Comparison of ENCODE assay signal across 21 mouse cellular contexts in the genomic region with DNA sequence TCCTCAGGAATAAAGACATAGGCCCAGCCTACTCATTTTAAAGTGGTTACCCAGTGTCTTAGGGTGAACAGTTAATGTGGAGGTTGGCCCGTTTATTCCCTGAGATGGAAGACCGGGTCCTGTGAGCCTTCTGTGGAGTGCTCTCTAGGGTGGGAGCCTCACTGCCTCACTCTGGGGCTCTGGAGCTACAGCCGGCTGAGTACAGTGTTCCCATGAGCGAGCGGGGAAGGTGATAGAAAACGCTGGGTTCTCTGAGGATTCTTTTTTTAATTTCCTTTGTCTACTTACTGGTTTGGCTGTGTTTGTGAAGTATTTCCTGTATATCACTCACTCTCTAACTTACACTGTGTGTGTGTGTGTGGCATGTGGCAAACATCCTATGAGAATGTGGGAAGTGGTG. TPM values are rescaled to one million over a fixed set of nuclear protein-coding genes. Genes with fewer than 3 reads are reported as not detected.
DNase-seq lines count a peak whose midpoint lies in the region; ATAC-seq and TF ChIP-seq lines count a peak whose summit lies in the region.
"Had no signal": no experiment of that assay in that cellular context is flagged by ENCODE, and none has a peak within 500 bp of the region (broad histone marks: within the 10 kb centered on the region; RNA-seq: fewer than 3 reads in every experiment).

No protein-coding gene starts in this region.

- H3K9ac ChIP-seq in heart, embryonic 11.5 days (ENCODE audit: low read depth, low read length), result no peak overlapping the region
- H3K9ac ChIP-seq in heart, embryonic 15.5 days, result no peak overlapping the region
- no peak overlapping the region for H3K9ac ChIP-seq in heart, adult 2 months (ENCODE audit: low read depth, low read length)
- H3K9ac ChIP-seq in lung, embryonic 15.5 days, result no peak overlapping the region
- H3K9ac ChIP-seq: embryonic facial prominence, embryonic 13.5 days; forebrain, embryonic 12.5 days; hindbrain, embryonic 12.5 days had no signal

- no peaks in the 10 kb centered on the region; the same call in 1 of the 2 replicates for H3K79me2 ChIP-seq in heart, adult 2 months (replicated peaks; ENCODE audit: control insufficient read depth, insufficient read depth, low read length)

- no peak for DNase-seq in heart, postnatal 14 days
- no peak for DNase-seq in heart, adult 2 months
- DNase-seq in lung, postnatal 4 days, result no peak
- DNase-seq: adrenal gland, adult 2 months; adrenal gland, postnatal 25 days; cerebellum, adult 18-20 months; cerebellum, adult 9-11 months; cerebellum, postnatal 36 days; gastrocnemius, adult 2 months; gastrocnemius, postnatal 25 days; kidney, adult 8-10 months had no signal

- peak overlapping the region; percentile 31; the same call in 1 of the 2 replicates for H3K27ac ChIP-seq in heart, embryonic 11.5 days (ENCODE audit: low read depth, low read length)
- H3K27ac ChIP-seq in heart, embryonic 15.5 days, result peak overlapping the region; percentile 60
- H3K27ac ChIP-seq in heart, adult 2 months, result no peak overlapping the region
- H3K27ac ChIP-seq in lung, embryonic 15.5 days, result 0 out of 2 replicates have a peak overlapping the region, but pooled peaks have one; percentile 8
- H3K27ac ChIP-seq: embryonic facial prominence, embryonic 13.5 days; forebrain, embryonic 12.5 days; gastrocnemius, adult 2 months; hindbrain, embryonic 12.5 days had no signal

- H3K36me3 ChIP-seq in heart, embryonic 11.5 days (ENCODE audit: control insufficient read depth, insufficient read depth, low read length), result peaks cover 13% of the 10 kb centered on the region
- H3K36me3 ChIP-seq in heart, embryonic 15.5 days, result peaks cover 47% of the 10 kb centered on the region
- 0 out of 2 replicates have a peak, but pooled peaks cover 2% of the 10 kb centered on the region for H3K36me3 ChIP-seq in heart, adult 2 months (ENCODE audit: control insufficient read depth, insufficient read depth, low read length)
- peaks cover 42% of the 10 kb centered on the region for H3K36me3 ChIP-seq in lung, embryonic 15.5 days

- intact Hi-C loops in heart, postnatal 14 days (cut with DNase I), result no loop called here
- intact Hi-C loops in heart, adult 2 months (cut with DNase I), result no loop called here

- peaks cover 9% of the 10 kb centered on the region; the same call in 1 of the 2 replicates for H3K4me1 ChIP-seq in heart, embryonic 11.5 days (ENCODE audit: control insufficient read depth, insufficient read depth, low read length)
- H3K4me1 ChIP-seq in heart, embryonic 15.5 days (replicated peaks), result peaks cover 12% of the 10 kb centered on the region
- no peaks in the 10 kb centered on the region for H3K4me1 ChIP-seq in heart, adult 2 months (ENCODE audit: control insufficient read depth, insufficient read depth, low read length)
- 0 out of 2 replicates have a peak, but pooled peaks cover 2% of the 10 kb centered on the region for H3K4me1 ChIP-seq in lung, embryonic 15.5 days
- H3K4me1 ChIP-seq: embryonic facial prominence, embryonic 13.5 days; forebrain, embryonic 12.5 days; hindbrain, embryonic 12.5 days had no signal

- no peak for TF ChIP-seq EP300 in heart, adult 2 months (IDR thresholded peaks at IDR 0.05; ENCODE audit: insufficient read depth, low read depth, low read length)

- no peak overlapping the region for H3K4me3 ChIP-seq in heart, embryonic 11.5 days (ENCODE audit: low read depth, low read length)
- H3K4me3 ChIP-seq in heart, embryonic 15.5 days, result no peak overlapping the region
- H3K4me3 ChIP-seq in heart, adult 2 months, result no peak overlapping the region
- H3K4me3 ChIP-seq in lung, embryonic 15.5 days, result no peak overlapping the region
- H3K4me3 ChIP-seq: embryonic facial prominence, embryonic 13.5 days; forebrain, embryonic 12.5 days; gastrocnemius, adult 2 months; hindbrain, embryonic 12.5 days had no signal

- ATAC-seq in heart, embryonic 11.5 days (replicated peaks; ENCODE audit: insufficient number of reproducible peaks, low FRiP score, low TSS enrichment), result no peak
- ATAC-seq in heart, embryonic 15.5 days (replicated peaks; ENCODE audit: insufficient number of reproducible peaks, insufficient read depth, low FRiP score, low read depth), result no peak
- no peak for ATAC-seq in lung, embryonic 15.5 days (ENCODE audit: borderline replicate concordance, extremely low read depth, low FRiP score, low TSS enrichment)
- ATAC-seq: forebrain, embryonic 16.5 days; hindbrain, embryonic 16.5 days; inflammation-experienced regulatory T-cells, adult 6 months; intestine, postnatal 0 days had no signal

- no peaks in the 10 kb centered on the region for H3K9me3 ChIP-seq in heart, embryonic 11.5 days (replicated peaks; ENCODE audit: control insufficient read depth, low read length)
- H3K9me3 ChIP-seq in heart, embryonic 15.5 days (replicated peaks), result no peaks in the 10 kb centered on the region
- no peaks in the 10 kb centered on the region for H3K9me3 ChIP-seq in lung, embryonic 15.5 days
- H3K9me3 ChIP-seq: embryonic facial prominence, embryonic 13.5 days; forebrain, embryonic 12.5 days; hindbrain, embryonic 12.5 days had no signal

- TF ChIP-seq CTCF in heart, adult 2 months (IDR thresholded peaks at IDR 0.05), result no peak

- TF ChIP-seq POLR2A in heart, adult 2 months (IDR thresholded peaks at IDR 0.05; ENCODE audit: insufficient read depth, low read depth, low read length), result no peak

- no peak overlapping the region for H3K4me2 ChIP-seq in heart, embryonic 11.5 days
- no peak overlapping the region for H3K4me2 ChIP-seq in heart, embryonic 15.5 days
- no peak overlapping the region for H3K4me2 ChIP-seq in lung, embryonic 15.5 days
- H3K4me2 ChIP-seq: embryonic facial prominence, embryonic 13.5 days; forebrain, embryonic 12.5 days; hindbrain, embryonic 12.5 days had no signal

- 61% methylated on average over 6 of the region's 6 CpGs for WGBS in heart, embryonic 11.5 days (ENCODE audit: insufficient replicate concordance)
- 43% methylated on average over 6 of the region's 6 CpGs for WGBS in heart, embryonic 15.5 days
- 52% methylated on average over 6 of the region's 6 CpGs for WGBS in heart, adult 2 months
- 61% methylated on average over 6 of the region's 6 CpGs for WGBS in lung, embryonic 15.5 days

- no peaks in the 10 kb centered on the region for H3K27me3 ChIP-seq in heart, embryonic 11.5 days (ENCODE audit: control insufficient read depth, insufficient read depth, low read length)
- H3K27me3 ChIP-seq in heart, embryonic 15.5 days, result no peaks in the 10 kb centered on the region
- no peaks in the 10 kb centered on the region for H3K27me3 ChIP-seq in heart, adult 2 months (ENCODE audit: control insufficient read depth, insufficient read depth, low read length)
- no peaks in the 10 kb centered on the region for H3K27me3 ChIP-seq in lung, embryonic 15.5 days
- H3K27me3 ChIP-seq: embryonic facial prominence, embryonic 13.5 days; forebrain, embryonic 12.5 days; hindbrain, embryonic 12.5 days had no signal

RNA-seq across cellular contexts. Expression of a gene that starts 39.1 kb away (rescaled TPM):
- polyA plus RNA-seq in heart, embryonic 11.5 days (2014; fragmentation: Nextera tagmentation; extraction: Ambion mirVana), result 64.2 and 64.9 TPM in 2 replicates
- total RNA-seq in heart, postnatal 14 days (2021), result 100 to 1,000 TPM; 180 to 187 TPM
- polyA plus RNA-seq in heart, embryonic 15.5 days (2015; fragmentation: Nextera tagmentation; extraction: Ambion mirVana), result 46.1 and 52.6 TPM in 2 replicates
- total RNA-seq in heart, adult 2 months (2021), result 100 to 1,000 TPM; 350 to 420 TPM
- 34.4 and 62.8 TPM in 2 replicates for polyA plus RNA-seq in heart, adult 2 months (2012; rRNA removed)
- polyA plus RNA-seq in lung, embryonic 15.5 days (2015; fragmentation: Nextera tagmentation; extraction: Ambion mirVana), result 39.2 and 43.5 TPM in 2 replicates
